Mouse (Mus musculus): ENCODE results near the gene Rap1gap2. TPM values are rescaled to one million over a fixed set of nuclear protein-coding genes. Genes with fewer than 3 reads are reported as not detected.

Rap1gap2 gene
- total RNA-seq, 1 experiment from 2014 or later: 11.5 TPM

DNA sequence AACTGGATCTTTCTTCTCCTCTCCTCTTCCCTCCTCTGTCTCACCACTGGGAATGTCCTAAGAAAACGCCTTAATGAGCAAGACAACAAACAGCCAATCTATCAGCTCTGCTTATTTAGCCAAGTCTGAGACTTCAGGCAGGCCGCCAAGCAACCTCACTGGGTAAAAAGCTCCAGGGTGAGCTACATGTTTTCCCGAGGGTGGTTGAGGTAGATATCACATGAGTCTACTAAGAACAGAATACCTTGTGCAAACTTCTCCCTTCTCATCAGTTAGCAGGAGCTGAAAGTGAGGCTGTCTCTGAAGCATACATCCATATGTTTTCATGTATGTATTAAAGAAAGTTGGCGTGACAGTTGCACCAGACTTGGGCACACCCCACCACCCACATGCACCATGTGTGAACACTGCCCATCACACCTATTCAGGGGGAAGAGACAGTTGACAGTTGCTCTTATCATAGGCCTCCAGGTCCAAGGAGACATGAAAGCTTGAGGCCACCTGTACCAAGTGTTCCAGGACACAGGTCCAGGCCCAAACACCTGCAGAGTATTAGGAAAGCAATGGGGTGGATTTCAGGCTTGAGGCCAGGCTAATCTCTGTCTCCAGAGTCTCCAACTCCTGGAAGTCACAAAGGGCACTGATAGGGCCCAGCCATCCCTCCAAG, 35.8 kb downstream of the Rap1gap2 start:
- peak; percentile 29 for DNase-seq

DNA sequence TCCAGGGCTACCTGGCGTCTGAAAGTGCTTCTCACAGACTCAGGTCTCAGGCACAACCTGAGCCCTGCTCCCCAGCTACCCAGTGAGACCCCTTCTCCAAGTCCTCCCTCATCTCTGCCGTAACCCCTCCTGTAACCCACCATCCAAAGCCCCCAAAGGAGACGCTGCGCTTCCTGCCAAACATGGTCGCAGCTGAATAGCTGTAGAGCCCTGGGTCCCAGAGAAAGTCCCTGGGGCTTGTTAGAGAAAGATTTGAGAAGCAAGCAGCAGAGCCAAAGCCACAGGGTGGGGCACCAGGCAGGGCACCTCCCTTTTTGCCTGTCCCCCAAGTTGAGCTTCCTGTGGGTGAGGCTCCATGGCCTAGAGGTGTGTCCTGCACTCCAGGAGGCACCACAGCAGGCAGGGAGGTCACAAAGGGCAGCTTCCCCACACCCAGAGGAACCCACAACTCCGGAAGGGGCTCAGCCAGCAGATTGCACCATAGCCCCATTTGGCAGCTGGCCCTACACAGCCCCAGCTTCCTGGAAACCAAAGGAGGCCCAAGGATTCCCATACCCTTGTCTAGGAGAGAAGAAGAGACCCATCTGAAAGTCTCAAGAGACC, 38.2 kb downstream of the Rap1gap2 start:
- peak; percentile 33 for DNase-seq

DNA sequence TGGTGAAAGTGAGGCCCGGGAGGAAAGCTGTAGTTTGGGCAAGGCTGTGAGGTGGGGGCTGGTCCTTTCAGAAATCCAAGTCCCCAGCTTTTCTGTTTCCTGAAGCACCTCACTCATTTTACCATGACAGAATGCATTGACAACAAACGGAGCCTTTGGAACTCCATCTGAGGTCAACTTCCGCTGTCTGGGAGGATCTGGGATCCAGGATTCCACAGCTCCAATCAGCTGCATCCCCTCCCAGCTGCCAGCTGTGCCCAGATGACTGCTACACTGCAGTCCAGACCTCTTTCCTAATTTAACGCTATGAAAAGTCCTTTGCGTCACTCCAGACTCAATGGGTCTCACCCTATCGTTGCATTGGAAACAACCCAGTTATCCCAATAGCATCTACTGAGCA, 41.0 kb downstream of the Rap1gap2 start:
- DNase-seq: no peak

DNA sequence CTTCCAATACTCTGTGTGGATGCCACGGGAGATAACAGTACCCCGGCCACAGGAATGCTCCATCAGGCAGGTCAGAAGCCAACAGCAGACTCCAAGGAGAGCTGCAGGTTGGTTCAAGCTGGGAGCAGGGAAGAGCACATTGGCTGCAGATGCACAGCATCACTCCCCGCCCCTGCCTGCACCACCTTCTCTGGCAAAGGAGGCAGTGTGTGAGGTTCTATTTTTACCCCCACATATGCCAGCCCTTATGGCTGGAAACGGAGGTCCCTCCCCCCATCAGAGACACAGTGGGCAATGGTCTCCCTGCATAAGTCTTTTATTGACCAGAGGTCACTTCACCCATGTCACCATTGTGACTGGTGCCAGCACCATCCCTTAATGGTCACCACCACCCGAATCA, 42.3 kb downstream of the Rap1gap2 start:
- DNase-seq: no peak

DNA sequence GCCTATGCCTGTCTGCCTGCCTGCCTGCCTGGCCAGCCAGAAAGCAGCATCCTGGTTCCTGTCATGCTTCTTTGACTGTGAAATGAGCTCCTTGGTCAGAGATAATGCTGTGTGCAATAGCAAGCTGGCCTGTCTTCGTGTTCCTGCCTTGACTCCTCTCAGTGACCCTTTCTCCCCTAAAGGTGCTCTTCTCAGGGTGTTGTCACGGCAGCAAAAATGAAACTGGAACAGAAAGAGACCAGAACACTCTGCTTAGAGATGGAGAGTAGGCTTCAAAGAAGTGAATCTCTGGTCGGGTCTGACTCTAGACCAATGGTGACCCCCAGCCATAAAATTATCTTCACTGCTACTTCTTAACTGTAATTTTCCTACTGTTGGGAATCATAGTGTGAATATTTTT, 42.7 kb downstream of the Rap1gap2 start:
- DNase-seq: no peak

DNA sequence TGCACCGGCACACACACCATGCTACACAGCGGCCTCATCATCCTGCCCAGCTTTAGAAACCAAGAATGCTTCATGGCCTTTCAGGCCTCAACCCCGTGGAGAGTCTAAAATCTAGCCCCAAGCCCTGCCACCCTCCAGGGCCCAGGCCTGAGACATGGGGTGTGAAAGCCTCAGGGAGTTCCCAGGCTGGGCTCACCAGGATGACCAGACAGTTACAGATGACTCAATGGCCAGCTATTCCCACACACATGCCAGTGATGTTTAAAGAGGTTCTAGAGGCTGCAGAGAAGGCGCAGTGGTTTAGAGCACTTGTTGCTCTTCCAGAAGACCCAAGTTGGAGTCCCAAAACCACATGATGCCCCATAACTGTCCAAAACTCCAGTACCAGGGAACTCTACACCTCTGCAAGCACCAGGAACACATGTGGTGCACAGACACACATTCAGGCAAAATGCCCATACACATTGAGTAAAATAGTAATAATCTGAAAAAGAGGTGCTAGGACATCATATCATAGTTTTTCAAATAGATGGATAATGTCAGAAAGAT, 44.3 kb downstream of the Rap1gap2 start:
- no peak for DNase-seq

DNA sequence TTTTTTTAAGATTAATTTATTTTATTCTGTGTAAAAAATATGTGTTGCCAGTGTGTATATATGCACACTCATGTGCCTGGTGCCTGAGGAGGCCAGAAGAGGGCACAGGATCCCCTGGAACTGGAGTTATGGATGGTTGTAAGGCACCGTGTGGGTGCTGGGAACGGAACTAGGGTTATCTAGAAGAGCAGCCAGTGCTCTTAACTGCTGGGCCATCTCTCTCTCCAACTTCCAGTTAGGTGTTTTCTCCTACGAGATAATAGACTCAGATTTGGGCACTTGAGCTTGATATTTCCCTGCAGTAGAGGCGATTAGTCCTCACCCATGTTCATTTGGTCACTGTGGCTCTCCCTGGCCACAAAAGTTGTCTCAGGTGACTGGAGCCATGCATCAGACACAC, 49.3 kb downstream of the Rap1gap2 start:
- no peak for DNase-seq

DNA sequence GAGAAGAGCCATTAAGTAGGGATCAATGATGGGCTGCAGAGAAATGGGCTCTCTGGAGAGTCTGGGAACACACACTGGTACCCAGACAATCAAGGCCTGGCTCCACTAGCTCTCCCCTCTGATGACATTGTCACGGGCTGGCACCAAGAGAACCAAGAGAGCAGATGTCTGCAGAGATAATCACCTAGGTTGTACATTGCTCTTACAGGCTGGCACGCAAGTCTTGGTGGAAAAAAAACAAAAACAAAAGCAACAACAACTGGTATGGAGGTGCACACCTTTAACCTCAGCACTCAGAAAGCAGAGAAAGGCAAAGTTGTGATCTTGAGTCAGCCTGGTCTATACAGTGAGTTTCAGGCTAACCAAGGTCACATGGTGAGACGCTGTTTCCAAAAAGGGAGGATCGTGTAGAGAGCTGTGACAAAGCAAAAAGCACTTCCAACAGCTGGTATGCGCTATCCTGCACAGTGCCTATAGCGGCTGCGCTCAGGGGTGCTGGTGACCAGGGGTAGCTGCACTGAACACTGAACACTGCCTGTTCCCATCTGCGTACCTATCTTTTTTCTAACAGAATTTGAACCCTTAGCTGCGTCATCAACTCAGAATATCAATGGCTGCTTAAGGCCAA, 50.0 kb downstream of the Rap1gap2 start:
- no peak for DNase-seq

DNA sequence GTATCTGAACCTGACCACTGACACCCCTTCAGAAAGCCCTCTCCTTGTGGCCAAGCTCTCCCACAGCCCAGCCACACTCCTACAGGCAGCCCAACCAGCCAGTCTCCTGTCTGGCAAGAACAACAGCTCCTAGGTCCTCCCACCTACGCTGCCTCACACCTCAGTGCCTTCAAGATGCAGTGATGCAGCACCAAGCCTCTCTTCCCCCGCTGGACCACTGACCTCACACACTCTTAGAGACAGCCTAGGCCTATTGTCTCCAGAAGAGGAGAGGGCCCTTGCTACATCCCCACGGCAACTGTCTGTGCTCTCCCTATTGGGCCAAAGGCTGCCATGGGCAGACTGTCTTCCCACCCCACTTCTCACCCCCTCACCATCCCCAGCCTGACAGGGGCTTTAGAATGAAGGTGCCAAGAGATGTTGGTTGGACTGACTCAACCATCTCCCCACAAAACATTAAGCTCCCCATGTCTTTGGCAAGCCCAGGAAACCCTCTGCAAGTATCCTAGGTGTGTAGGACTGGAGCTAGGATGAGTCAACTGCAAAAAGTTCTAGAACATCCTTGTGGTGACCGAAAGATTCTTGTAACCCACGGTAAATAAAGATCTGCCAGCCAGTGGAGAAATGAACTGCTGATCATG, 50.8 kb downstream of the Rap1gap2 start:
- no peak for DNase-seq

DNA sequence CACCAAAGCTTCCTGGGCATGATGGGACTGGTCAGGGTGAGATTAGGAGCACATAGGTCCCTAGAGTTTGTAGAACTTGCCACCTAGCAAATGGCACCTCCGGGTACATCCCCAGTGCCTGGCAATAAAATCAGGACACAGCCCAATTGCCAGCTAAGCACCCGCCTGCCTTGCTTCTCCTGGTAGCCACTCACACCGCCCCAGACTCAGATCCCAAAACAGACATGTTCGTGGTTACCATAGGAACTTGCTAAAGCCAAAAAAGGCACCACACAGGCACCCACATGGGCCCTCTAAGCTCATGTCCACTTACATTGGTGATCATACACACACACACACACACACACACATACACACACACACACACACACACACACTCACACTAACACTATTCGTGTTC, 51.8 kb downstream of the Rap1gap2 start:
- no peak for DNase-seq

DNA sequence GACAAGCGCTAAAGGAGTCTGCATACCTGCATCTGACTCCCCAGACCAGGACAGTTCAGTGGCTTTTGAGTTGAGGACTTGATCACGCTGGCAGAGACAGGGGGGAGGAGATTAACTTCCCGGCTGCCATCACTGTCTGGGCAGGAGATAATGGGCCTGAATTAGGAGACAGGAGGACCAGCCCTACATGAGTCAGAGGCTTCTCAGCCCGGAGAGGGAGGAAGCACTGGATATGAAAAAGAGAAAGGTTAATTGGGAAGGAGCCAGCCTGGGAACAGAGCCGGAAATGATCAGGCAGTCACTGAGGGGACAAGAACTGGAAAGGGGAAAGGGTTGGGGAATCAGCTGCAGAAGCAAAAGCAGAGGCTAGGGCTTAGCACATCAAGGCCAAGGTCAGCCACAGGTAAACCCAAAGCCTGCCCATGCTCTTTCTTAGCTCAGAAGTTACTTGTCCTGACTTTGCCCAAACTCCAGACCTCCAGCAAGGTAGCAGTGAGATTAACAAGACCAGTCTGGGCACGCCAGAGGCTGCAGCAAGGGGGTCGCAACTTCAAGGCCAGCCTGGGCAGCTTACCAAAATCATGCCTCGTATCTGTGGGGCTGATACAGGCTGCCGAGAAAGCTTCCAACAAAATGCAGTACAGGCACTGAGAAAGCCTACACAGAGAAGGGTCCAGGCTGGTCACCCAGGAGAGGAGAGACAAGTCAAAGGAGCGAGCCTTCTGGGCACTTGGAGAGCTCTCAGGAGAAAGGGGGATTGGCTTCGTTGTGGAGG, 53.1 kb downstream of the Rap1gap2 start:
- peak; percentile 22 for DNase-seq

DNA sequence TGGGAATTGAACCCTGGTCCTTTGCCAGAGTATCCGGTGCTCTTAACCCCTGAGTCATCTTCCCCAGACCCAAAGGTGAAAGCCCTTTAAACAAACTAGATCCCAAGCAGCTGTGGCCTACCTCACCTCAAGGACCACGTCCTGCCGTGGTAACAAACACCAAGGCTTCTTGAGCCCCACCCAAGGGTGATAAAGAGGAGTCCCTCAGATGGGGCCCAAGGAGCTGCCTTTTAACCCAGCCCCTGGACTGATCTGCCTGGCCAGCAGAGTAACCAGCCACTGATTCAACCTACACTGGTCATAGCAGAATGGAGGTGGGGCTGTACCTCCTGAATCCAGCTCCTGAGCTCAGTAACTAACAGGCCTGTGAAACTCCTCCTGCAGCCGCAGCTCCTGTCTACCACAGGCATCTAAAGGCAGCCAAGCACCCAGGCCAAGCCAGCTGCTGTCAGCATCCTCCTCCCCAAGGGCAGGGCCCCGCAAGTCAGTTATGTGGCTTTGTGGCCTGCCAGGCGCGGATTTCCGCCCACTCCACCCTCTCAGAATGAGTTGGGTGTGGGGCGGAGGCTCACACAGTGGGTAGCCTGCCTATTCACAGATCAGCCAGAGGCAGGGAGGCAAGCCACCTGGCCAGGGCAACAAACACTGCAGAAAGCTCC, 54.9 kb downstream of the Rap1gap2 start:
- no peak for DNase-seq

DNA sequence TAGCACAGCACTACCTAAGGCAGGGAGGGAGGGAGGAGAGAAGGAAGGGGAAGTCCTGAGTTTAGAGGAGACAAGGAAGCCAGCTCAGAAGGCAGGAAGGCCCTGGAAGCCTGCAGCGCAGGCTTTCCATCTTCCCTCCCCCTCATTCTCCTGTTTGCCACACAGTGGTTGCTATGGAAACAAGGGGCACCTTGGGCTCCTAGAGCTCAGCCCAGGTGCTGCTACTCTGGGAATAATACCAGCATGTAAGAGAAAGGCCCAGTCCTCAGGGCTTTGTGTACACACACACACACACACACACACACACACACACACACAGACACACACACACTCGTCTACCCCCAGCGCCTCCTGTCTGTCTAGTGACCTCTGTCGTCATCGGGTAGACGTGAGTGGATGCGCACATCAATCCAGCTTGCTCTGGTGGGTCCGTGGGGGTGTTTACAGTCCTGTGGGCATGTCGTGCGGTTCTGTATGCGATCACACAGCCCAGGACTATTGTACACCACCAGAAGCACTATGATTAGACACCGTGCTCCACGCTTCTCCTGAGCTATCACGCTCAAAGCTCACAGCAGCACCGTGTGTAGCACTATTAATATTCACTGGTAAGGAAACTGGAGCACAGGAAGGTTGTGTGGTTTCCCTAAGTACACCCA, 55.9 kb downstream of the Rap1gap2 start:
- DNase-seq: no peak

DNA sequence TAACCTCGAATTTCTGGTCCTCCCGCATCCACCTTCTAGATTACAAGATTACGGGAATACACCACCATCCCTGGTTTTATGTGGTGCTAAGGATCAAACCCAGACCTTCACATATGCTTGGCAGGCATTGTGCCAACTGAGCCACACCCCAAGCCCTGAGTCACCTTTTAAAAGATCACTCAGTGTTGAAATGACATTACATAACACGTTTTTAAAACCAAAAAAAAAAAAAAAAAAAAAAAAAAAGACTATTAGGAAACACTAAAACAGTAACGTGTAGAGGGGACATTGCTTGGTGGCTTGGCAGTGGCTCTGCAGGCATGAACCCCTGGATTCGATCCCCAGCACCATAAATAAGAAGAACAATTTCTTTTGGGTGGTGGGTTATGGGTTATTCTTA, 59.1 kb downstream of the Rap1gap2 start:
- no peak for DNase-seq

DNA sequence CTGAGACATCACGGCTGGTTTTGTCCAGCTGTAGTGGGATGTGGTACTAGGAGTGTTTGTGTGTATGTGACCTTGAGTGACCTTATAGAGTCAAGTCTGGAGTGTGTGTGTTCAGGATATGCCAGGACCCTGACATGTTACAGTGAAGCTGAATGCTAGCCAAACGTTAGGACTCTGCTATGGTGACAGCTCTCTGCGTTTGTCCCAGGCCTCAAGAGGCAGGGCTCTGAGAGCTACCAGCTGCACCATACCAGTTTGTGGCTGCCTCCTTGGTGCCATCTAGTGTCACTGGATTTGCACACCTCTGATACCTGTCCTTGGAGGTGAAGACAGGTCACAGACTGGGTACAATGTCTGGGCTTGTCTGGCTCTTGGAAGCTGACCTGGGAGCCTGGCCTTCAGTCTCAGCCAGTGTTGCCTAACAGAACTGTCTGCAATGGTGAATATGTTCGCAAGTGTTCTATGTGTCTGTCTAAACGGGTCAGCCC, 60.1 kb downstream of the Rap1gap2 start:
- no peak for DNase-seq

DNA sequence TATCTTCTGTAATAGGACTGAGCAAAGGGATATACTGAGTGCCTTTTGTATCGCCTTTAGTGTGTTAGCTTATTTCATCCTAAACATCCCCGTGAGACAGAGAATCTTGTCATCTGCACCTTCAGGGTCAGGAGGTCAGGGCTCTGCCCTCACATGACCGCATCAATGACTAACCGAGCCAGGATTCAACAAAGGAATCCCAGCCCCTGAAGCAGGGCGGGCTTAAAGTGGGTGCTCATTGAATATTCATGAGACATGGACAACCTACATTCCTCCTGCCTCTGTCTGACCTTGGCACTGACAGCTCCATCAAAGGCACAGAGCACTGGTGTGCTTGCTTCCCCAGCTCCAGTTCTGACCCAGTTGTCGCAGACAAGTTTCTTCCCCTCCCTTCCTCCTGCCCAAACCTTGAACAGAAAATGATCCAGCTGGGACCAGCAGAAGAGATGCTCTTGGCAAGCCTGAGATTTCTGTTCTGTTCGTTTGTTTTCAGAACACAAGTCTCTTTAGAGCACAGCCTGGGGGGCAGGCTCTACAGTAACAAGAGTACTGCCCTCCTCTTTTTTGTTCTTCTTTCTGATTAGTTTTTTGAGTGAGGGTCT, 61.8 kb downstream of the Rap1gap2 start:
- no peak for DNase-seq

DNA sequence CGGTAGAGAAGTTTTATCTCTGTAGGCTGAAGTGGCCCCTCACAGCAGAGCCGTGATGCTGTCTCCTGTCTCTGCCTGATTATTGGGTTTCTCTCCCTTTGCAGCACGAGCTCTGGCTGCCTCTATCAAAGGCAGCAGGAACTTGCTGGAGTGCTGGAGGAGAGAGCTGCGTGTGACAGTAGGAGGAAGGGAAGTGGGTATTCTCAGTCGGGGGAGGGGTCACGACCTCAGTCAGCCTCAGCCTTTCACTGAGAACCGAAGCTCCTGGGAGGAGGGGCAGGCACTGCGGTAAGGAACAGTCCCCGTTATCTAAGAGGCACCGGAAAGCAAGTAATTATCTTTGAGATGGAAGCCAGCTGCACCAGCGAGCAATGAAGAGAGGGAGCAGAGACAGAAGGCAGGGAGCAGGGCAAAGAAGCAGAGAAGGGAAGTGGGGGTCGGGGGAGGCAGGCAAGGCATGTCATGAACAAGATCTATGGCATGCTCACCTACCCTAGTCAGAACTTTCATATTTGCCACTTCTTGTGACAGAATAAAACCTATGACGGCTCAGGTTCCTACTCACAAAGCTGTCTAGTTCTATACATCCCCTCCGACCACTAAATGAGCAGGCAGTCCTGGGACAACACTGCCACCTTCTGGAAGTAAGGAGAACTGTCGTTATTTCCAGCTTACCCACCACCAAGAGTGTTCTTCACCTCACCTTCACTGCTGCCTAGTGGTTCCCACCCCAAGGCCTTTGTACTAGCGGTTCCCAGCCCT, 63.6 kb downstream of the Rap1gap2 start:
- DNase-seq: no peak

DNA sequence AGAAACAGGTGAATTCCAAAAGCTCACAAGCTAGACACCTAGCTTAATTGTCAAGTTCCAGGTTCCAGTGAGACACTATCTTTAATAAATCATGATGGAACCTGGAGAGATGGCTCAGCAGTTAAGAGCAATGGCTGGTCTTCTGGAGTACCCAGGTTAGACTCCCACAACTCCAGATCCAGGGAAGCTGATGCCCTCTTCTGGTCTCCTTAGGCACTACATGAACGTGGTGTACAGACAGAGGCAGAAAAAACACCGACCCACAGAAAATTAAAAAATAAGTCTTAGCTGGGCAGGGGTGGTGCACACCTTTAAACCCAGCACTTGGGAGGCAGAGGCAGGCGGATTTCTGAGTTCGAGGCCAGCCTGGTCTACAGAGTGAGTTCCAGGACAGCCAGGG, 64.5 kb downstream of the Rap1gap2 start:
- peak; percentile 19 for DNase-seq

DNA sequence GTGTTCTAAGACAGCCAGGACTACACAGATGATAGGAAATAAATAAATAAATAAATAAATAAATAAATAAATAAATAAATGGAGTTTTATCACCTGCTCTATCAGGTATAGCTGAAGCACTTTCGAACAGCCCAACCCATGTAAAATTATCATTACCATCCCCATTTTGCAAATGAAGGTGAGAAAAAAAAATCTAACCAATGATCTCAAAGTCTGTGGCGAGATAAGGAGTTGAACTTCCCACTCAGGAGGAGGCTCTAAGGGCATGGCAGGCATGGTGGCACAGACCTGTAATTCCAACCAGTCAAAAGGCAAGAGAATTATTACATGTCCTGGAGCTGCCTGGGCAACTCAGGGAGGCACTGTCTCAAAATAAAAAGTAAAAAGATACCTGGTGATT, 65.2 kb downstream of the Rap1gap2 start:
- no peak for DNase-seq

DNA sequence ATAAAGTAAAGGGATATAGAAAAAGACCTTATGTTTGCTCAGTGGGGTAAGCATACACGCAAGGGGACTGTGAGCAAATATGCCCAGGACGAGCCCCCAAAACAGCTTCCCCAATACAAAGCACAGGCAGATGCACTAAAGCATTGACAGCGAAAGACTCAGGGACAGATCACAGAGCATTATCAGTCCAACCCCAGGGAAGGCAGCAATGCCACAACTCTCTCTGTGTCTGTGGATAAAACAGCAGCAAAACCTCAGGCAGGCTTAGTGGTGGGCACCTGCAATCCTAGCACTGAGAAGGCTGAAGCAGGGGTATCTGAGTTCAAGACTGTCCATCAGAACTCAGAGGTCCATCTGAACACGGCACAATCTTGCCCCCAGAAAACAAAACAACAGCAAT, 73.4 kb downstream of the Rap1gap2 start:
- no peak for DNase-seq

Data from adrenal gland, postnatal 25 days (tissue).